Mouse (Mus musculus): ENCODE results near the gene Lrrc28. TPM values are rescaled to one million over a fixed set of nuclear protein-coding genes. Genes with fewer than 3 reads are reported as not detected.

Lrrc28 gene
- polyA plus RNA-seq, 2 experiments = 5.0 to 11.3 TPM

- 35% methylated on average over 6 of the region's 6 CpGs for WGBS (ENCODE audit: insufficient replicate concordance)
Observed at GRCm38 (mm10) chr7:67549073-67549561, 96.0 kb downstream of the Lrrc28 start.

GRCm38 (mm10) chr7:67548599-67549041 lies 96.4 kb downstream of the Lrrc28 start:
- no peak overlapping the region for H3K27ac ChIP-seq
- DNase-seq (ENCODE audit: low read depth in 3 of 3, low spot score in 3 of 3) = no peak
- H3K4me3 ChIP-seq (ENCODE audit: insufficient read depth in 1 of 2, low read depth in 2 of 2, low read length in 2 of 2) = no peak overlapping the region
- ATAC-seq (ENCODE audit: insufficient read depth) = no peak
- H3K27me3 ChIP-seq (ENCODE audit: control insufficient read depth, insufficient read depth, low read length) = no peaks in the 10 kb centered on the region
- H3K4me2 ChIP-seq (ENCODE audit: low read depth) = no peak overlapping the region
- H3K4me1 ChIP-seq (replicated peaks; ENCODE audit: control insufficient read depth in 2 of 2, insufficient read depth in 2 of 2, low read length in 1 of 2) = no peaks in the 10 kb centered on the region
- H3K9me3 ChIP-seq (ENCODE audit: control insufficient read depth, low read length) = no peaks in the 10 kb centered on the region
- WGBS (ENCODE audit: insufficient replicate concordance) = 63% methylated on average over 6 of the region's 6 CpGs
- TF ChIP-seq CTCF (IDR thresholded peaks at IDR 0.05; ENCODE audit: low read depth) (no peak), EP300 (IDR thresholded peaks at IDR 0.05; ENCODE audit: low read depth) (no peak)
- H3K36me3 ChIP-seq (replicated peaks; ENCODE audit: control insufficient read depth, insufficient read depth, low read depth) = no peaks in the 10 kb centered on the region
- H3K9ac ChIP-seq (replicated peaks) = no peak overlapping the region

More at GRCm38 (mm10) chr7:67549073-67549561, 96.0 kb downstream of the Lrrc28 start:
- no peak for ATAC-seq (ENCODE audit: insufficient read depth)
- Histone ChIP-seq H3K4me2 (ENCODE audit: low read depth) (no peak overlapping the region), H3K27ac (no peak overlapping the region), H3K27me3 (ENCODE audit: control insufficient read depth, insufficient read depth, low read length) (no peaks in the 10 kb centered on the region), H3K4me3 (ENCODE audit: insufficient read depth in 1 of 2, low read depth in 2 of 2, low read length in 2 of 2) (no peak overlapping the region), H3K36me3 (replicated peaks; ENCODE audit: control insufficient read depth, insufficient read depth, low read depth) (no peaks in the 10 kb centered on the region), H3K9me3 (ENCODE audit: control insufficient read depth, low read length) (no peaks in the 10 kb centered on the region), H3K9ac (replicated peaks) (no peak overlapping the region), H3K4me1 (replicated peaks; ENCODE audit: control insufficient read depth in 2 of 2, insufficient read depth in 2 of 2, low read length in 1 of 2) (no peaks in the 10 kb centered on the region)
- no peak for DNase-seq (ENCODE audit: low read depth in 3 of 3, low spot score in 3 of 3)
- TF ChIP-seq CTCF (IDR thresholded peaks at IDR 0.05; ENCODE audit: low read depth) (peak; percentile 62), EP300 (IDR thresholded peaks at IDR 0.05; ENCODE audit: low read depth) (no peak)

DNA sequence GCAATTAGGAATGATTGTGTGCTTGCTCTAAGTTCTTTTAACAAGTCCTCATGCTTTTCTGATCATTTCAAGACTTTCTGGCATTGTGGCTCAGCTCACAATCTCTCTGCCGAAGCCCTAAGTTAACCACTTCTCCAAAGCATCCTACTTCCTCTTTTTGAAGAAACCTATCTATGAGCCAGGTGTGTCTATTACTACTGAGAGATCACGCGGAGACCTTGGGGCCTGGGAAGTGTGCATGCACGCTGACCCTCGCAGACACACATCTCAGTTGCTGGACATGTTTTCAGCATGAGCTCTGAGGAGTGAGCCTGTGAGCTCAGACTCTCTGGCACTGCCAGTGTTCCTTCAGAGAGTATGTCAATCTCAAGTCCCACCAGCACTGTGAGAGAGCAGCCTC lies 98.8 kb downstream of the Lrrc28 start:
- TF ChIP-seq CTCF (IDR thresholded peaks at IDR 0.05; ENCODE audit: low read depth) (no peak), EP300 (IDR thresholded peaks at IDR 0.05; ENCODE audit: low read depth) (no peak)
- ATAC-seq (ENCODE audit: insufficient read depth) = no peak
- Histone ChIP-seq H3K9ac (replicated peaks) (no peak overlapping the region), H3K36me3 (replicated peaks; ENCODE audit: control insufficient read depth, insufficient read depth, low read depth) (no peaks in the 10 kb centered on the region), H3K27ac (no peak overlapping the region), H3K27me3 (ENCODE audit: control insufficient read depth, insufficient read depth, low read length) (no peaks in the 10 kb centered on the region), H3K9me3 (ENCODE audit: control insufficient read depth, low read length) (no peaks in the 10 kb centered on the region), H3K4me2 (ENCODE audit: low read depth) (no peak overlapping the region), H3K4me3 (ENCODE audit: insufficient read depth in 1 of 2, low read depth in 2 of 2, low read length in 2 of 2) (no peak overlapping the region), H3K4me1 (replicated peaks; ENCODE audit: control insufficient read depth in 2 of 2, insufficient read depth in 2 of 2, low read length in 1 of 2) (no peaks in the 10 kb centered on the region)
- DNase-seq (ENCODE audit: low read depth in 3 of 3, low spot score in 3 of 3) = no peak
- 24% methylated on average over 5 of the region's 5 CpGs for WGBS (ENCODE audit: insufficient replicate concordance)

DNA sequence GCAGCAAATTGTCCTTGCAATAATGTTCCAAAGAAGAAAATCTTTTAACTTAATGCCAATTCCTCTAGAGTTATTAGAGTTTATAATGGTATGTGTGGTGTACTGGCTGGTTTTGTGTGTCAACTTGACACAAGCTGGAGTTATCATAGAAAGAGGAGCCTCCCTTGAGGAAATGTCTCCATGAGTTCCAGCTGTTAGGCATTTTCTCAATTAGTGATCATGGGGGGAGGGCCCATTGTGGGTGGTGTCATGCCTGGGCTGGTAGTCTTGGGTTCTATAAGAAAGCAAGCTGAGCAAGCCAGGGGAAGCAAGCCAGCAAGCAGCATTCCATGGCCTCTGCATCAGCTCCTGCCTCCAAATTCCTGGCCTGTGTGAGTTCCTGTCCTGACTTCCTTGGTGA lies 100.5 kb downstream of the Lrrc28 start:
- Histone ChIP-seq H3K36me3 (replicated peaks; ENCODE audit: control insufficient read depth, insufficient read depth, low read depth) (no peaks in the 10 kb centered on the region), H3K4me3 (ENCODE audit: insufficient read depth in 1 of 2, low read depth in 2 of 2, low read length in 2 of 2) (no peak overlapping the region), H3K9me3 (ENCODE audit: control insufficient read depth, low read length) (no peaks in the 10 kb centered on the region), H3K27ac (no peak overlapping the region), H3K4me1 (replicated peaks; ENCODE audit: control insufficient read depth in 2 of 2, insufficient read depth in 2 of 2, low read length in 1 of 2) (no peaks in the 10 kb centered on the region), H3K9ac (replicated peaks) (no peak overlapping the region), H3K4me2 (ENCODE audit: low read depth) (no peak overlapping the region), H3K27me3 (ENCODE audit: control insufficient read depth, insufficient read depth, low read length) (no peaks in the 10 kb centered on the region)
- ATAC-seq (ENCODE audit: insufficient read depth) (no peak), DNase-seq (ENCODE audit: low read depth in 3 of 3, low spot score in 3 of 3) (no peak)
- TF ChIP-seq CTCF (IDR thresholded peaks at IDR 0.05; ENCODE audit: low read depth) (no peak), EP300 (IDR thresholded peaks at IDR 0.05; ENCODE audit: low read depth) (no peak)

DNA sequence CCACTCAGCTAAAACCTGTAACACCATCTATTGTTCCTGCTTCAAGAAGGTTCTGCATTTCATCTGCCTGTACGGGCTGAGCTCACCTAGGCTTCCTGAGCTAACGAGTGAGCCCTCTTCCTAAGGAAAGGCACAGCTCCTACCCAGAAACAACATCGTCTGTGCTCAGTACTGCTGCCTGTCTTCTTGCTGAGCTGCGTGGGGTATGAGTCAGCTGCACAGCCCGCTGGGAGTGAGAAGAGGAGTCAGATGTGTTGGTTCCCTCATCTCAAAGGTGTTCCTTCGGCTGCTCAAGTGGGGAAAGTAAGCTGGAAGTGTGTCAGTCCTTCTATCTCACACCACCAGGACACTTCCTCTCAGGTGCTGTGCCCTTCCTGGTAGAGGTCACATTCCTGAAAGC lies 101.4 kb downstream of the Lrrc28 start:
- Histone ChIP-seq H3K4me3 (ENCODE audit: insufficient read depth in 1 of 2, low read depth in 2 of 2, low read length in 2 of 2) (no peak overlapping the region), H3K4me2 (ENCODE audit: low read depth) (no peak overlapping the region), H3K9ac (replicated peaks) (no peak overlapping the region), H3K4me1 (replicated peaks; ENCODE audit: control insufficient read depth in 2 of 2, insufficient read depth in 2 of 2, low read length in 1 of 2) (no peaks in the 10 kb centered on the region), H3K36me3 (replicated peaks; ENCODE audit: control insufficient read depth, insufficient read depth, low read depth) (no peaks in the 10 kb centered on the region), H3K27me3 (ENCODE audit: control insufficient read depth, insufficient read depth, low read length) (no peaks in the 10 kb centered on the region), H3K9me3 (ENCODE audit: control insufficient read depth, low read length) (no peaks in the 10 kb centered on the region), H3K27ac (no peak overlapping the region)
- no peak for TF ChIP-seq CTCF (IDR thresholded peaks at IDR 0.05; ENCODE audit: low read depth)
- TF ChIP-seq EP300 (IDR thresholded peaks at IDR 0.05; ENCODE audit: low read depth) = no peak
- WGBS (ENCODE audit: insufficient replicate concordance) = 70% methylated on average over 6 of the region's 6 CpGs
- ATAC-seq (ENCODE audit: insufficient read depth) = no peak
- DNase-seq (ENCODE audit: low read depth in 3 of 3, low spot score in 3 of 3) = no peak

All from liver, embryonic 14.5 days (tissue).